Mouse (Mus musculus) heart, embryonic 11.5 days (tissue): ENCODE data around the gene Cep152. TPM values are rescaled to one million over a fixed set of nuclear protein-coding genes. Genes with fewer than 3 reads are reported as not detected.

Experiments
- ATAC-seq: fragments of 200-750 bp; cut with Nextera tagmentation; replicated peaks from 2 replicates; pipeline ENCODE4 v1.8.0; 2017; ENCODE audit warnings: moderate library complexity; ENCODE audit not compliant: insufficient number of reproducible peaks, low FRiP score, low TSS enrichment
- H3K27ac ChIP-seq: fragments of 300-500 bp; sonication (generic); 2 replicates; pipeline ENCODE4 v1.5.1; 2014; ENCODE audit warnings: mild to moderate bottlenecking, low read depth, low read length
- H3K27me3 ChIP-seq: fragments of 300-500 bp; sonication (generic); 2 replicates; pipeline ENCODE4 v1.6.1; 2014; ENCODE audit warnings: mild to moderate bottlenecking, low read length, mixed read lengths; ENCODE audit not compliant: control insufficient read depth, insufficient read depth
- H3K36me3 ChIP-seq: fragments of 300-500 bp; sonication (generic); 2 replicates; pipeline ENCODE4 v1.6.1; 2014; ENCODE audit warnings: mild to moderate bottlenecking, low read length, moderate library complexity, mixed read lengths; ENCODE audit not compliant: control insufficient read depth, insufficient read depth
- H3K4me1 ChIP-seq: fragments of 300-500 bp; sonication (generic); 2 replicates; pipeline ENCODE4 v1.6.1; 2014; ENCODE audit warnings: low read length; ENCODE audit not compliant: control insufficient read depth, insufficient read depth
- H3K4me2 ChIP-seq: fragments of 300-500 bp; sonication (generic); 2 replicates; pipeline ENCODE4 v1.6.1; 2014; ENCODE audit warnings: mild to moderate bottlenecking, moderate library complexity
- H3K4me3 ChIP-seq: fragments of 300-500 bp; sonication (generic); 2 replicates; pipeline ENCODE4 v1.5.1; 2014; ENCODE audit warnings: low read depth, low read length
- H3K9ac ChIP-seq: fragments of 300-500 bp; sonication (generic); 2 replicates; pipeline ENCODE4 v1.6.1; 2014; ENCODE audit warnings: mild to moderate bottlenecking, low read depth, low read length, moderate library complexity
- H3K9me3 ChIP-seq: fragments of 300-500 bp; sonication (generic); replicated peaks from 2 replicates; pipeline ENCODE4 v1.6.1; 2016; ENCODE audit warnings: low read length; ENCODE audit not compliant: control insufficient read depth
- WGBS: fragments of 180-500 bp; shearing (Covaris S2); extraction: QIAGEN DNeasy Blood & Tissue Kit; methylation state at CpG from one replicate; pipeline ENCODE4 v1.1.7; 2014; ENCODE audit not compliant: insufficient replicate concordance; 5-methylcytosine and 5-hydroxymethylcytosine counted together
- polyA plus RNA-seq: library from polyadenylated mRNA; unstranded; fragments of >200 nt; fragmentation: Nextera tagmentation; extraction: Ambion mirVana; gene quantifications from 2 replicates; pipeline ENCODE4 v1.2.1, GENCODE M21; 2014

The Cep152 gene
- polyA plus RNA-seq, 1 experiment from 2014 or later = 5.2 TPM

DNA sequence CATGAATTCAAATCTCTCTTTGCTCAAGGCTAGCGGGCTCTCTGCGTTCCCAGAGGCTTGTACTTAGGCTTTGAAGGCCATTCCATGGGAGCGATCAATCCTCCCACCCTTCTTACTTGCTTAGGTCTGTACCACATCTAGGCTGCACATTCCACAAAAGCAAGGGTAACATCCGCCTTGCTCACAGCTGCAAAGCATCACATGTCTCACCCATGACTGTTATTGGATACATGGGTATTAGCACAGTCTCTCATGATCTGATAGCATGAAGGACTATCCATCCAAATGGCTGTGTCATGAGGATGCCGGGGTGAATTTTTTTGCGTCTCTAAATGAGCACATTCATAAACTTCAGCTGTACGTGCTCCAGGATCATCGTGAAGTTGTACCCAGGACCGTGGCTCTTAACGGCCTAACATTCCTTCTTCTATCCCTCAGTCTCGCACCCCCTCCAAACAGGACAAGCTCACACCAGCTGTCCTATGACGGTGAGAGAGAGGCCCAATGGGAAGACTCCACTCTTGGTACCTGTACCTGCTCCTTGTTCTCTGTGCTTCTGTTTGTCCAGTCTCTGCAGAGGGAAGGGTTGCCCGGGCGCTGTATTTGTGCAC lies 25.9 kb upstream of the Cep152 start:
- no peak for ATAC-seq
- Histone ChIP-seq H3K4me3 (no peak overlapping the region), H3K4me1 (0 out of 2 replicates have a peak, but pooled peaks cover 5% of the 10 kb centered on the region), H3K27ac (no peak overlapping the region), H3K9ac (no peak overlapping the region), H3K36me3 (no peaks in the 10 kb centered on the region), H3K9me3 (no peaks in the 10 kb centered on the region), H3K27me3 (no peaks in the 10 kb centered on the region), H3K4me2 (no peak overlapping the region)
- WGBS = 84% methylated on average over 14 of the region's 14 CpGs

DNA sequence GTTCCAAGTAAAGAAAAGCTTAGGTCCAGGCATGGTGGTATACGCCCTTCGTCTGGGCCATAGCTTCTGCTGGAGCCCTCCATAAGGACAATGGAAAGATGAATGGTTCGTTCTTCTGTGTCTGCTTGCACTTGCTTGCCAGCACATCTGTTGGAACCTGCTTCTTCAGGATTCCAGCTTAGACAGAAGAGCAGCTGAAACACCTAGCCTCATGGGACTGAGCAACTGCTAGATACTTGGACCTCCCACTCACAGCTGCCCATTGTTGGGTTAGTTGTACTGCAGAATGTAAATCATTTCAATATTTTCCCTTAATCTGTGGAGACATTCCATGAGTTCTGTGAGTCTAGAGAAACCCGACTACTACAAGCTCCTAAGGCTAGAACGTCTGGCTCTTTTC lies 25.1 kb upstream of the Cep152 start:
- Histone ChIP-seq H3K4me2 (no peak overlapping the region), H3K4me3 (no peak overlapping the region), H3K4me1 (0 out of 2 replicates have a peak, but pooled peaks cover 5% of the 10 kb centered on the region), H3K27ac (no peak overlapping the region), H3K36me3 (no peaks in the 10 kb centered on the region), H3K9ac (no peak overlapping the region), H3K9me3 (no peaks in the 10 kb centered on the region), H3K27me3 (no peaks in the 10 kb centered on the region)
- 83% methylated on average over 5 of the region's 5 CpGs for WGBS
- ATAC-seq = no peak

- H3K9me3 ChIP-seq = no peaks in the 10 kb centered on the region
- no peak overlapping the region for H3K4me2 ChIP-seq
- H3K27ac ChIP-seq = no peak overlapping the region
- ATAC-seq = no peak
- H3K36me3 ChIP-seq = no peaks in the 10 kb centered on the region
- H3K4me1 ChIP-seq = 0 out of 2 replicates have a peak, but pooled peaks cover 5% of the 10 kb centered on the region
- no peak overlapping the region for H3K9ac ChIP-seq
- no peak overlapping the region for H3K4me3 ChIP-seq
- no peaks in the 10 kb centered on the region for H3K27me3 ChIP-seq
- WGBS = 83% methylated on average over 6 of the region's 6 CpGs
Measured at GRCm38 (mm10) chr2:125644912-125645311, 20.0 kb upstream of the Cep152 start.

DNA sequence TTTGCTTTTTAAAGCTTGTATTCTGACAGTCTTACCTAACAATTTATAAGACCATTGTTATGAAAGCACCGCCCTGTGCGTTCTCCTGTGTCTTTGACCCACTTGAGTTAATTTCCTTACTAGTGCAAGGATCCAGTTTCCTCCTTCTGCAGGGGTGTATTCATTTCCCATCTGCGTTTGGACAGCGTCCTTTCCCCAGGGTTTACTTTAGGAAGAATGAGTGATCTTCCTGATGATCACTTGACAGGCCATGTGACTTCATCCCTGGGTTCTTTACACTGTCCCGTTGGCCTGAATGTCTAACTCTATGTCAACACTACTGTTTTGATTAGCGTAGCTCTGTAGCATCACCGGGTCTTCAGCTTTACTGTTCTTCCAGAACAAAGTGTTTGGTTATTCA lies 12.4 kb upstream of the Cep152 start:
- Histone ChIP-seq H3K4me3 (no peak overlapping the region), H3K27me3 (no peaks in the 10 kb centered on the region), H3K4me1 (no peaks in the 10 kb centered on the region), H3K4me2 (no peak overlapping the region), H3K9ac (no peak overlapping the region), H3K36me3 (no peaks in the 10 kb centered on the region), H3K9me3 (no peaks in the 10 kb centered on the region), H3K27ac (no peak overlapping the region)
- ATAC-seq = no peak
- 80% methylated on average over 7 of the region's 7 CpGs for WGBS

DNA sequence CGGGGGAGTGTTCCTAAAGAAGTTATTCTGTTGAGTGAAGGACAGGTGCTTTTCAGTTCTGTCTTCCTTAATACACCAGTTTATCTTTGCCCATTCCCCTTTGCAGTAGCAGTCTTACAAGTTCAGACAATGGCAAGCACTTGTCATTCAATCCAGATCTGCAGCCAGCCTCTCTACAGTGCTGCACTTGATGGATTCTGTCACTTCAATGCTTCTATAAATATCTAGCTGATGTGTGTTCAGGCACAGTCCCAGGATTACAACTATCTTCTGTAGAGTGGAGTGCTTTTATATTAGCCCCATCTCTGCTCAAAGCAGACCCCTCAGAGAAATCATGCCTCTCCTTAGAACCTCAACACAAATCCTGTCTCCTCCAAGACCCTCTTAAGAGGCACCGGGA lies 5.1 kb upstream of the Cep152 start:
- Histone ChIP-seq H3K27me3 (no peaks in the 10 kb centered on the region), H3K9ac (no peak overlapping the region), H3K4me2 (no peak overlapping the region), H3K4me3 (no peak overlapping the region), H3K27ac (peak overlapping the region; percentile 78), H3K9me3 (no peaks in the 10 kb centered on the region), H3K36me3 (no peaks in the 10 kb centered on the region), H3K4me1 (peaks cover 4% of the 10 kb centered on the region; the same call in 1 of the 2 replicates)
- WGBS = 65% methylated on average over 2 of the region's 2 CpGs
- ATAC-seq = no peak

GRCm38 (mm10) chr2:125628487-125628886 lies 3.6 kb upstream of the Cep152 start:
- Histone ChIP-seq H3K4me2 (no peak overlapping the region), H3K9ac (no peak overlapping the region), H3K27me3 (no peaks in the 10 kb centered on the region), H3K4me3 (no peak overlapping the region), H3K9me3 (no peaks in the 10 kb centered on the region), H3K27ac (peak overlapping the region; percentile 78), H3K36me3 (no peaks in the 10 kb centered on the region), H3K4me1 (peaks cover 11% of the 10 kb centered on the region)
- WGBS = 50% methylated on average over 6 of the region's 6 CpGs
- ATAC-seq = no peak

- no peak for ATAC-seq
- no peak overlapping the region for H3K27ac ChIP-seq
- H3K36me3 ChIP-seq = no peaks in the 10 kb centered on the region
- no peaks in the 10 kb centered on the region for H3K9me3 ChIP-seq
- H3K27me3 ChIP-seq = no peaks in the 10 kb centered on the region
- H3K4me2 ChIP-seq = no peak overlapping the region
- 78% methylated on average over 4 of the region's 4 CpGs for WGBS
- H3K4me1 ChIP-seq = peaks cover 16% of the 10 kb centered on the region
- no peak overlapping the region for H3K4me3 ChIP-seq
- H3K9ac ChIP-seq = no peak overlapping the region
Measured at GRCm38 (mm10) chr2:125626536-125626935, 1.6 kb upstream of the Cep152 start.

DNA sequence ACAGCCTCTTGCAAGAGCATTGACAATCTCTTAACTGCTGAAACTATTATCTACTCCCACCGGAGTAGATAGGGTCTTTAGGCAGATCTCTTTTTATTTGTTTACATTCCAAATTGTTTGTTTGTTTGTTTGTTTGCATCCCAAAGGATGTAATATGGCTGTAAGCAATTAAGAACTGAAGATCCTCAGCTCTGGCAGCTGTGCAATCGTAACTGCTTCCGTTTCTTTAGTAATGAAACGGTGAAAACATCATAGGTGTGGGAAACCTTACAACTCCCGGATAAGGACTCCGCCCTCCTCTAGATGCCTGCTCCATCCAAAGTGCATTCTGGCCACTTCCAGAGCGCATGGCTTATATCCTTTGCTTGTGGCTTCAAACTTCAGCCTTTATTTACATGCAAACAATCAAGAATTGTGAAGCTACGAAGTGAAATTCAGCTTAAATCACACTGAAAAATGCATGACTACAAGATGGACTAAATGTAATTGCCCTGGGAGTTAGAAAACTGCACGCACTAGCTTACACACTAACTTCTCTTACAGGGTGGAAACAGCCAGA lies 707 bp downstream of the Cep152 start:
- H3K4me2 ChIP-seq = peak overlapping the region; percentile 70
- WGBS = 17% methylated on average over 9 of the region's 9 CpGs
- ATAC-seq = no peak
- no peaks in the 10 kb centered on the region for H3K27me3 ChIP-seq
- peak overlapping the region; percentile 90 for H3K9ac ChIP-seq
- H3K4me1 ChIP-seq = peaks cover 12% of the 10 kb centered on the region
- H3K9me3 ChIP-seq = no peaks in the 10 kb centered on the region
- H3K4me3 ChIP-seq = peak overlapping the region; percentile 91
- 0 out of 2 replicates have a peak overlapping the region, but pooled peaks have one; percentile 37 for H3K27ac ChIP-seq
- H3K36me3 ChIP-seq = peaks cover 2% of the 10 kb centered on the region; the same call in 1 of the 2 replicates

DNA sequence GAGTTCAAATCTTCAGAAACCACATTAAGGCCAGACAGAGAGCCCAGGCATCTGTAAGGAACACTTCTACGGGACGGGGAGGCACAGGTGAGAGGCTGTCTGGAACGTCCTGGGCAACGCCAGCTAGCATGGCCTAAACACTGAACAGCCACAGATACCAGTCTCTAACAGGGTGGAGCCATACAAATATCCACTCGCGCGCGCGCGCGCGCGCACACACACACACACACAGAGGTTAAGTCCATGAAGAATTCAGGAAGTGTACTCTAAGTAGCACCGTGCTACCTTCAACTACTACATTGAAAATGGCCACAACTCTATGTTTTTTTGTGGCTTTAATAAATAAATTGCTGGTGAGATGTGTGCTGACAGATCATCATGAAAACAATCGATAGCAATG lies 1.7 kb downstream of the Cep152 start:
- no peak overlapping the region for H3K9ac ChIP-seq
- no peak overlapping the region for H3K4me3 ChIP-seq
- no peaks in the 10 kb centered on the region for H3K9me3 ChIP-seq
- H3K27ac ChIP-seq = no peak overlapping the region
- peak overlapping the region; percentile 70 for H3K4me2 ChIP-seq
- ATAC-seq = no peak
- H3K27me3 ChIP-seq = no peaks in the 10 kb centered on the region
- 91% methylated on average over 15 of the region's 15 CpGs for WGBS
- H3K4me1 ChIP-seq = peaks cover 12% of the 10 kb centered on the region
- peaks cover 6% of the 10 kb centered on the region for H3K36me3 ChIP-seq
